Mouse (Mus musculus): Measurements from ENCODE around the gene Rgl3. TPM values are rescaled to one million over a fixed set of nuclear protein-coding genes. Genes with fewer than 3 reads are reported as not detected.
A peak's percentile ranks its signal among the peaks of the same experiment; 100 is the strongest.

Rgl3 gene
- polyA plus RNA-seq, 1 experiment from 2014 or later, result 1.4 TPM

- H3K36me3 ChIP-seq (ENCODE audit: control insufficient read depth, insufficient read depth, low read length), result peaks cover 70% of the 10 kb centered on the region
- H3K27me3 ChIP-seq (replicated peaks; ENCODE audit: control insufficient read depth, insufficient read depth, low read length), result no peaks in the 10 kb centered on the region
- no peak for ATAC-seq (replicated peaks; ENCODE audit: low FRiP score, low TSS enrichment, low read depth)
Measured at GRCm38 (mm10) chr9:22012731-22013130, 23.5 kb upstream of the Rgl3 start.

GRCm38 (mm10) chr9:22011055-22011454 lies 21.8 kb upstream of the Rgl3 start:
- H3K9me3 ChIP-seq (ENCODE audit: control insufficient read depth, low read length), result no peaks in the 10 kb centered on the region
- H3K27ac ChIP-seq (ENCODE audit: low read depth), result no peak overlapping the region
- no peak overlapping the region for H3K9ac ChIP-seq (ENCODE audit: low read length)
- no peak overlapping the region for H3K4me3 ChIP-seq (ENCODE audit: low read depth, low read length)
- H3K27me3 ChIP-seq (replicated peaks; ENCODE audit: control insufficient read depth, insufficient read depth, low read length), result no peaks in the 10 kb centered on the region
- no peak overlapping the region for H3K4me2 ChIP-seq (ENCODE audit: low read length)
- H3K4me1 ChIP-seq (replicated peaks; ENCODE audit: control insufficient read depth, insufficient read depth, low read length), result no peaks in the 10 kb centered on the region
- WGBS, result 92% methylated on average over 5 of the region's 5 CpGs
- ATAC-seq (replicated peaks; ENCODE audit: low FRiP score, low TSS enrichment, low read depth) (no peak), DNase-seq (ENCODE audit: low spot score) (no peak)
- peaks cover 86% of the 10 kb centered on the region for H3K36me3 ChIP-seq (ENCODE audit: control insufficient read depth, insufficient read depth, low read length)

More at GRCm38 (mm10) chr9:22012731-22013130, 23.5 kb upstream of the Rgl3 start:
- WGBS, result 93% methylated on average over 13 of the region's 13 CpGs
- DNase-seq (ENCODE audit: low spot score), result no peak
- Histone ChIP-seq H3K4me2 (ENCODE audit: low read length) (no peak overlapping the region), H3K9ac (ENCODE audit: low read length) (no peak overlapping the region), H3K27ac (ENCODE audit: low read depth) (no peak overlapping the region), H3K4me3 (ENCODE audit: low read depth, low read length) (no peak overlapping the region), H3K4me1 (replicated peaks; ENCODE audit: control insufficient read depth, insufficient read depth, low read length) (no peaks in the 10 kb centered on the region), H3K9me3 (ENCODE audit: control insufficient read depth, low read length) (no peaks in the 10 kb centered on the region)

GRCm38 (mm10) chr9:22004546-22004945 lies 15.3 kb upstream of the Rgl3 start:
- H3K4me2 ChIP-seq (ENCODE audit: low read length), result no peak overlapping the region
- H3K4me1 ChIP-seq (replicated peaks; ENCODE audit: control insufficient read depth, insufficient read depth, low read length), result peaks cover 10% of the 10 kb centered on the region
- H3K27ac ChIP-seq (ENCODE audit: low read depth), result no peak overlapping the region
- no peak overlapping the region for H3K4me3 ChIP-seq (ENCODE audit: low read depth, low read length)
- no peak overlapping the region for H3K9ac ChIP-seq (ENCODE audit: low read length)
- no peaks in the 10 kb centered on the region for H3K9me3 ChIP-seq (ENCODE audit: control insufficient read depth, low read length)
- ATAC-seq (replicated peaks; ENCODE audit: low FRiP score, low TSS enrichment, low read depth) (no peak), DNase-seq (ENCODE audit: low spot score) (no peak)
- H3K27me3 ChIP-seq (replicated peaks; ENCODE audit: control insufficient read depth, insufficient read depth, low read length), result no peaks in the 10 kb centered on the region
- peaks cover 53% of the 10 kb centered on the region for H3K36me3 ChIP-seq (ENCODE audit: control insufficient read depth, insufficient read depth, low read length)
- WGBS, result 90% methylated on average over 12 of the region's 12 CpGs

- H3K27ac ChIP-seq (ENCODE audit: low read depth), result peak overlapping the region; percentile 76
- H3K27me3 ChIP-seq (replicated peaks; ENCODE audit: control insufficient read depth, insufficient read depth, low read length), result no peaks in the 10 kb centered on the region
- H3K36me3 ChIP-seq (ENCODE audit: control insufficient read depth, insufficient read depth, low read length), result peaks cover 39% of the 10 kb centered on the region
- H3K9ac ChIP-seq (ENCODE audit: low read length), result peak overlapping the region; percentile 63
- no peak for DNase-seq (ENCODE audit: low spot score)
- H3K4me2 ChIP-seq (ENCODE audit: low read length), result peak overlapping the region; percentile 85
- H3K9me3 ChIP-seq (ENCODE audit: control insufficient read depth, low read length), result no peaks in the 10 kb centered on the region
- peaks cover 10% of the 10 kb centered on the region for H3K4me1 ChIP-seq (replicated peaks; ENCODE audit: control insufficient read depth, insufficient read depth, low read length)
- WGBS, result under 1% methylated on average over 18 of the region's 18 CpGs
- peak overlapping the region; percentile 85 for H3K4me3 ChIP-seq (ENCODE audit: low read depth, low read length)
- peak; percentile 37 for ATAC-seq (replicated peaks; ENCODE audit: low FRiP score, low TSS enrichment, low read depth)
Measured at GRCm38 (mm10) chr9:22003163-22003554, 13.9 kb upstream of the Rgl3 start.

GRCm38 (mm10) chr9:22002194-22003162 lies 13.2 kb upstream of the Rgl3 start, which contains the start of the genes Ccdc151 and Prkcsh:
TSS of gene Ccdc151 (minus strand) at chr9:22002634.
TSS of gene Prkcsh (plus strand) at chr9:22002806.
- Histone ChIP-seq H3K4me3 (ENCODE audit: low read depth, low read length) (peak within 1 kb of the TSS; percentile 85), H3K36me3 (ENCODE audit: control insufficient read depth, insufficient read depth, low read length) (peaks cover 33% of the 10 kb centered on the region), H3K4me2 (ENCODE audit: low read length) (peak within 1 kb of the TSS; percentile 85), H3K27ac (ENCODE audit: low read depth) (peak within 1 kb of the TSS; percentile 76), H3K9ac (ENCODE audit: low read length) (peak within 1 kb of the TSS; percentile 63), H3K4me1 (replicated peaks; ENCODE audit: control insufficient read depth, insufficient read depth, low read length) (peaks cover 10% of the 10 kb centered on the region), H3K9me3 (ENCODE audit: control insufficient read depth, low read length) (no peaks in the 10 kb centered on the region), H3K27me3 (replicated peaks; ENCODE audit: control insufficient read depth, insufficient read depth, low read length) (no peaks in the 10 kb centered on the region)
- ATAC-seq (replicated peaks; ENCODE audit: low FRiP score, low TSS enrichment, low read depth), result peak; percentile 100
- 6% methylated on average over 57 of the region's 57 CpGs for WGBS
- DNase-seq (ENCODE audit: low spot score), result peak; percentile 97

- no peak overlapping the region; the same call in 1 of the 2 replicates for H3K4me2 ChIP-seq (ENCODE audit: low read length)
- 84% methylated on average over 4 of the region's 4 CpGs for WGBS
Measured at GRCm38 (mm10) chr9:22001633-22002032, 12.4 kb upstream of the Rgl3 start.

GRCm38 (mm10) chr9:22000296-22000695 lies 11.1 kb upstream of the Rgl3 start:
- DNase-seq (ENCODE audit: low spot score) (no peak), ATAC-seq (replicated peaks; ENCODE audit: low FRiP score, low TSS enrichment, low read depth) (no peak)
- Histone ChIP-seq H3K4me3 (ENCODE audit: low read depth, low read length) (no peak overlapping the region), H3K4me1 (replicated peaks; ENCODE audit: control insufficient read depth, insufficient read depth, low read length) (peaks cover 10% of the 10 kb centered on the region), H3K36me3 (ENCODE audit: control insufficient read depth, insufficient read depth, low read length) (peaks cover 11% of the 10 kb centered on the region), H3K9me3 (ENCODE audit: control insufficient read depth, low read length) (no peaks in the 10 kb centered on the region), H3K4me2 (ENCODE audit: low read length) (no peak overlapping the region), H3K27ac (ENCODE audit: low read depth) (no peak overlapping the region), H3K27me3 (replicated peaks; ENCODE audit: control insufficient read depth, insufficient read depth, low read length) (no peaks in the 10 kb centered on the region), H3K9ac (ENCODE audit: low read length) (no peak overlapping the region)
- 93% methylated on average over 6 of the region's 6 CpGs for WGBS

More at GRCm38 (mm10) chr9:22001633-22002032, 12.4 kb upstream of the Rgl3 start:
- Histone ChIP-seq H3K27me3 (replicated peaks; ENCODE audit: control insufficient read depth, insufficient read depth, low read length) (no peaks in the 10 kb centered on the region), H3K9ac (ENCODE audit: low read length) (no peak overlapping the region), H3K36me3 (ENCODE audit: control insufficient read depth, insufficient read depth, low read length) (peaks cover 24% of the 10 kb centered on the region), H3K4me3 (ENCODE audit: low read depth, low read length) (no peak overlapping the region), H3K9me3 (ENCODE audit: control insufficient read depth, low read length) (no peaks in the 10 kb centered on the region), H3K27ac (ENCODE audit: low read depth) (no peak overlapping the region), H3K4me1 (replicated peaks; ENCODE audit: control insufficient read depth, insufficient read depth, low read length) (peaks cover 10% of the 10 kb centered on the region)
- ATAC-seq (replicated peaks; ENCODE audit: low FRiP score, low TSS enrichment, low read depth) (no peak), DNase-seq (ENCODE audit: low spot score) (no peak)

GRCm38 (mm10) chr9:21996178-21996867 lies 7.1 kb upstream of the Rgl3 start:
- Histone ChIP-seq H3K9ac (ENCODE audit: low read length) (no peak overlapping the region), H3K9me3 (ENCODE audit: control insufficient read depth, low read length) (no peaks in the 10 kb centered on the region), H3K36me3 (ENCODE audit: control insufficient read depth, insufficient read depth, low read length) (no peaks in the 10 kb centered on the region), H3K4me2 (ENCODE audit: low read length) (no peak overlapping the region), H3K27ac (ENCODE audit: low read depth) (no peak overlapping the region), H3K4me1 (replicated peaks; ENCODE audit: control insufficient read depth, insufficient read depth, low read length) (no peaks in the 10 kb centered on the region), H3K27me3 (replicated peaks; ENCODE audit: control insufficient read depth, insufficient read depth, low read length) (peaks cover 16% of the 10 kb centered on the region), H3K4me3 (ENCODE audit: low read depth, low read length) (no peak overlapping the region)
- DNase-seq (ENCODE audit: low spot score) (no peak), ATAC-seq (replicated peaks; ENCODE audit: low FRiP score, low TSS enrichment, low read depth) (no peak)
- 87% methylated on average over 3 of the region's 3 CpGs for WGBS

Data from intestine, embryonic 14.5 days (tissue).